Mouse (Mus musculus) CH12F3 (cell line): ENCODE data around the gene Amelx.

Experiments used
- in situ Hi-C: fragments of 300-500 bp; cut with MboI; formaldehyde crosslinking; loops from 2 replicates; pipeline ENCODE4 v1.14.3; 2020; ENCODE audit warnings: low sequenced_read_pairs

Gene Amelx

DNA sequence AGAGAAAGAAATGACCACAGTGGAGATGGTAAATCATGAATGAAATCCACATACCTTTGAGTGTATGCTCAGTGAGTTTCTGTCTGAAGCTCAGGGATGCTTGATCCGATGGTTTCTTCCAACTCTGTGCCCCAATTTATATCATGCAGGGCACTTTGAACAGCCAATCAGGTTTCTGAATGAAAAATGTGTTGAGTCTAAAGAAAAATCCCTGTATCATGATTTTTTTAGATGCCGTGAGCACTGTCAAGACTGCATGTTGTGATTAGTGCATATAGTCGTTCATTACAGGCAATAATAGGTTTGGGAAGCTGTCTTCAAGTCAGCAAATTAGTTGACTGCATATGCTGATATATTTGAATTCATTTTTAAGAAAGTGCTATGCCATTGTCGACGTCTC, at the start of gene Amelx:
Amelx (minus strand) TSS at position 101 of the 400 bp plus-strand sequence.
- in situ Hi-C loops, result no loop called here

DNA sequence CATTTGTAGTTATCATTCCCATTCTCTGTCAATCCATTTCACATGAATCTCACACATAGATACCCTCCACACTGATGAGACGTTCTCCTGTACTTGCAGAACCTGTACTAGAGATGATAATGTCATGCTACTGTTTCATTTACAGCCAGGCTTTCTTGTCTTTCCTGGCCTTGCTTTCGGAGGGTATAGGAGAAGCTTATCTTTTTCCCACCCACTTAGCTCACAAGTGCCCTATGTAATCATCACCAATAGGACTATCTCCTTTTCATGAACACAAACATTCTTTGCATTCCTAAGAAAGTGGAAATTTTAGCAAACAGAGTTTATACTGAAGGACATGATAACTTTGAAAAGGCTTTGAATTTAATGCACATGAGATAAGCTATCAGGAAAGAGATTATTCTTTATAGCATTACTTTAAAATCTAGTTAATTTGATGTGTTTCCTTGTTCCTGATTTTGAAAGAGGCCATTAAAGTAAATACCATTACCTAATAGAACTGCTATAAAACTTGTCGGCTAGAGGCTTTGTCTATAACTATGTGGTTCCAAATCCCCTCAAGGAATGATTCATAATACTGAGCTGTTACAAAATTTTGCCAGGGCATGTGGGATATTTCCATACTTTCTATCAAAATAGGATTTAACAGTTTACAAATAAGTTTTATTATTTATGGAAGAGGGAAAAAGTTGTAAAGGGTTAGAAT, 35.5 kb upstream of the Amelx start:
- in situ Hi-C loops, result no loop called here

DNA sequence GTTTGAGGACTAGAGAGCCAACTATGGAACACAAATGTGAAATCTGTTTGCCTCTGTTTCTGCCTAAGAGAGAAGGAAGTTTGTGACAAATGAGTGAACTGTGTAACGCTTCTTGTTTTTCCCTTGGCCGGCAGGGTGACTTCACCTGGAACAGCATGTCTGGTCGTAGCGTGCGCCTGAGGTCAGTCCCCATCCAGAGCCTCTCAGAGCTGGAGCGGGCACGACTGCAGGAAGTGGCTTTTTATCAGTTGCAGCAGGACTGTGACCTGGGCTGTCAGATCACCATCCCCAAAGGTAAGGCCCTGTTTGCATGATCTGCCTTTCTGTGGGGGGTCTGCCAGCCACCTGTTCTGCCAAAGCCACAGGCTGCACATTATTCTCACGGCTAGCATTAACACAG, 33.1 kb upstream of the Amelx start:
- in situ Hi-C loops, result no loop called here

DNA sequence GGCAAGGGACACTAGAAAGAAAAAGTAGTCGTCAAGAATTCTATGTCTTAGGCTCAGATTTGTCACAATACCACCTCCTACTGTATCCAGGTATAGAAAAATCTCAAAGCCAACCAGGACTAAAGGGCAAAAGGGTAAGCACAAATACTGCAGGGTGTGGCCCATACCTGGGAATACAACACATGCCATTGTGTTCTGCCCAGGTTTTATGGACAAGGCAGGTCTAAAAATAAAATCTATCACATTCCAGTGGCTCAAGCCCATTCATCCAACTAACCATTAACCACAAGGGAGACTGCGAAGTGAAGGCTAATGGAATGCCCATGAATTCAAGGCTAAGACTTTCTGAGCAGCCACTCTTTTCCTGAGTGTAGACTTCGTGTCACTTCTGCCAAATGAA, 23.0 kb upstream of the Amelx start:
- in situ Hi-C loops, result no loop called here

DNA sequence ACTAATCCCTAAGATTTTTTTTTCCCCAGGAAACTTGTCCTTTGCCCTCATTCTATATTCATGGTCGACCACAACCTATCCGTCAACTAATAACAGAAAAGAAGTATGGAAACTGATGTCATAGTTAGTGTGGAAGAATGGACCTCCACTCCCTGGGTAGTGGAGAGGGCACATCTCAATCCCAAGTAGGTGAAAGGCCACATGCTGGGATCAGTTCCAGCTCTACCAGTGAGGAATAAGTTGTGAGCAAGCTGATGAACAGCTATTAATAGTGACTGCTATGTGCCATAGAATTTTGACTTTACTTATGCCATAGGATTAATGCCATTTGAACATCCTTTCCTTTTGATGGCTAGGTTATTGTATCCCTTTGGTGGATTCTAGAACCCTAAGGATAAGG, 8.4 kb downstream of the Amelx start:
- in situ Hi-C loops, result no loop called here

DNA sequence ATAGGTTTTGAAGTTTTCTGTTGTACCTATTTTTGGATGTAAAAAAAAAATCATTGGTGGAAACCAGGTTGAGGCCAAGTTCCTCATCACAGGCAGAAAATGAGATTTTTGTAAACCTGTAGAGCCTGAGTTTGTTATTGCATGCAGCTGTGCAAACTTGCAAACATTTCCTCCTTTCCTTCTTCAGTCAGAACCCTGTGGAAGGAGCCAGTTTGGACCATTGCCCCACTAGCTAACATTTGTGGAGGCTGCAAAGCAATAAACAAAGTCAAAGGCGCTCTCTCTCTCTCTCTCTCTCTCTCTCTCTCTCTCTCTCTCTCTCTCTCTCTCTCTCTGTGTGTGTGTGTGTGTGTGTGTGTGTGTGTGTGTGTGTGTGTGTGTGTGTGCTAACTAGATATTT, 13.2 kb downstream of the Amelx start:
- in situ Hi-C loops, result no loop called here

DNA sequence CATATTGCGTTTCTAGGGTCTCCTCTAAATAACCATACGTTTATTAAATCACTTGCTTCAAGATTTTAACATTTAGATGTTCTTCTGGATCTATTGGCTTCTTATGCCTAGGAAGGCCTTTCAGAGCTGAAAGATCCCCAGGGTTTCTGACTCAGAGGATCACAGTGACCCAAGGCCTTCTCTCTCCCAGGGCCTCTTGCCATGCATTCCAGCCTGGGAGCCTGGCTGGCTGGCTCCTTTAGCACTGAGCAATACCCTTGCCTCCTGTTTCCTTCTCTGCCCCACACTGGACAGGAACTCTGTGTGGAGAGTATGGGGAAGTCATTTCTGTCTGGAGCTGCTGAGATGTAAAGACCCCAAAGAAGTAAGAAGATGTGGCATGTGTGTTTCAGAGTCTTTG, 16.0 kb downstream of the Amelx start:
- in situ Hi-C loops, result no loop called here

DNA sequence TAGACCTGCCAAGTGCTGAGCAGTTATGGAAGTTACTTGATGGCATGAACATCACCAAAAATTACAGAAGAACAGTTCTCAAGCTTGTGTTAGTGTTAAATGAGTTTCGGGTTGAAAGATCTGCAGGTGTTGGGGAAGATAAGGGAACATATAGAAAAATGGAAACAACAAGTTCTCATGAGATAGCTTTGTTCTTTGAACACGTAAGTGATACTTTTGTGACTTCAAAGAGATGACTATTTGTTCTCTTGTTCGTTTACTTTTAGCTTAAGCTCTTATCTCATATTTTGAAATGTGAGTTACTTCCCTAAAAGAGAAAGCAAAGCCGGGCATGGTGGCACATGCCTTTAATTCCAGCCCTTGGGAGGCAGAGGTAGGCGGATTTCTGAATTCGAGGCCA, 28.6 kb downstream of the Amelx start:
- in situ Hi-C loops, result no loop called here

DNA sequence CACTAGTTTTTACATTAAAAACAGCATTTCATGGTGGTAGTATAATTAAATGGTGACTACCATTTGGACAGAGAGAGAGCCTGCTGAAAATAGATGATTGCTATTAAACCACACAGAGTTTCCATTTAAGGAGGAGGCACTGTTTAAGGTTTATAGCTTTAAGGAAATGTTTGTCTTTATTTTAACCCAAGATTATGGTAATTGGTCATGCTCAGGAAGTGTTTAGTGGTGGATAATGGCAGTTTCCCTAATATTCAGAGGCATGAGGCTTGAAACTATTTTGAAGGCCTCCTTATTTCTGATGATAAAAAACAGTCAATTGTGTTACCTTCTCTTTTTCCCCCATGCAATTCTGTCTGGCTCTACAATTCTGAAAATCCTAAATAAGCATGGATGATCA, 33.2 kb downstream of the Amelx start:
- in situ Hi-C loops, result no loop called here

DNA sequence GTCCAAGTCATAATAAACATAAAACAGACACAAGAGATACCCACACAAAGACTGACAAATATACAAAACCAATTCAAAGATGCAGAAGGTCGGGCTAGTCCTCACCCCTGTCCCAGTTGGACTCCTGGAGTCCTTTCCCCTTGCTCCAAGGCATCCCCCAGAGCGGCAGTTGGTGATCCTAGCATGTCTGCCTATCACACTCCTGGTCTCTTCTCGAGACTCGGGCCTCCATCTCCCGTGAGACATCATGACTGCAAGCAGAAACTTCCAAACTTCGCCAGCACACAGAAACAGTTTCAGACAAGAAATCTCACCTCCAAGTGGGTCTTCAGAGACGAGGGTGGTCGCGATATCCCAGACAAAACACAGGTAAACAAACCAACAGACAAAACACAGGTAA, 46.5 kb downstream of the Amelx start:
- in situ Hi-C loops, result no loop called here

DNA sequence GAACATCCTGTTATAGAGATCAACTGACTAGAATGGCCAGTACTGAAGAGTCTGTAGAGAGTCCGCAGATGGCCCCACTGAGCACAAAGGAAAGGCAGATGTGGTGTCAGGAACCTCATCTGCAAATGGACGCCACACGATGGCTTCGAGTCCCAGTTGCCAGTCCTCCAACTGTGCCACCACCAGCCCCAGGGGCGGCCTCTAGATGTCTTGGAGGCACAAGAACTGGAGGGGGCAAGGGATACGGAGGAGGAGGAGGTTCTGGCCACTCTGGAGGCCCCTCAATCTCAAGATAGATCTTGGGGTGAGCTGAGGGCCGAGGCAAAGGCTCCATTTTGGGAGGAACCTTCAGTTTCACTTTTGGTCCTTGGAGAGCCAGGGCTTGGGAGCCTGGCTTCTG, 47.2 kb downstream of the Amelx start:
- in situ Hi-C loops, result no loop called here
